Mouse (Mus musculus) spleen, postnatal 14 days (tissue): ENCODE results near the gene Fam193b.

Source experiments
- DNase-seq, 2 experiments: peaks; one replicate each; pipeline ENCODE4 v3.0.0; 2021 to 2022; ENCODE audit warnings: low spot score in 2 of 2

Fam193b gene

GRCm38 (mm10) chr13:55498906-55499305 is 72.0 kb downstream of the Fam193b start:
- no peak for DNase-seq

GRCm38 (mm10) chr13:55496661-55497060 is 74.3 kb downstream of the Fam193b start:
- no peak for DNase-seq

- DNase-seq = no peak
These were observed 75.2 kb downstream of the Fam193b start for GRCm38 (mm10) chr13:55495702-55496101.

GRCm38 (mm10) chr13:55494883-55495621 is 75.9 kb downstream of the Fam193b start:
- DNase-seq = no peak

- DNase-seq = no peak
These were observed 76.7 kb downstream of the Fam193b start for GRCm38 (mm10) chr13:55494257-55494656.
